ENCODE assay signal across 18 mouse cellular contexts in the genomic region with DNA sequence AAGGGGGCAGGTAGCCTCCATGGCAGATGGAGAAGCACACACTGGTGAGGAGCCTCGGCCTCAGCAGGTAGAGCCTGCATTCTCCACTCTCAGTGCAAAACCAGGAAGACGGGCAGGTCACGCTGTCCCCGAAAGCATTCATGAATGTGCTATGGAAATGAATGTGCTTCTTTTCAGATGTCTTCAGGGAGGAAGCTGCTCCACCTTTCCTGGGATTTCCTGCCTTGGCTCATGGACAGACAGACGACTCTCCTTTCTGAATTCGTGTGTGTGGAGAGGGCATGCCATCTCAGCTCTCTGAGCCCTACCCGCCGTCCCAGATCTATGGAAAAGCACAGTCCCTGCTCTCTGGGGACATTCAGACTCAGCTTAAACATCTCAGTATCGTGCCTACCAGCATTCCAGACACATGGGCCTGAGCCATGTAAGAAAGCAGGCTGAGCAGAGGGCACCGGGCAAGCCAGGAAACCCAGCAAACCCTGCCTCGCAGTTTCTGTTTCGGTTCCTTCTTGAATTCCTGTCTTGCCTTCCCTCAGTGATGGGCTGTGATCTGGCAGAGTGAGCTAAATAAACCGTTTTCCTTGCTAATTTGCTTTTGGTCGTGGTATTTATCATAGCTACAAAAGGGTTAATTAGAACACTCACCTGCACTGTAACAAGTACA.
DNase-seq lines count a peak whose midpoint lies in the region; ATAC-seq lines count a peak whose summit lies in the region.
"Had no signal": no experiment of that assay in that cellular context is flagged by ENCODE, and none has a peak within 500 bp of the region (broad histone marks: within the 10 kb centered on the region; RNA-seq: fewer than 3 reads in every experiment).

No protein-coding gene starts in this region.

- H3K27me3 ChIP-seq in heart, embryonic 11.5 days (ENCODE audit: control insufficient read depth, insufficient read depth, low read length): no peaks in the 10 kb centered on the region
- H3K27me3 ChIP-seq: embryonic facial prominence, embryonic 15.5 days; heart, embryonic 13.5 days; hindbrain, embryonic 15.5 days; midbrain, embryonic 15.5 days had no signal

- H3K4me2 ChIP-seq in heart, embryonic 11.5 days: no peak overlapping the region
- H3K4me2 ChIP-seq: embryonic facial prominence, embryonic 15.5 days; heart, embryonic 13.5 days; hindbrain, embryonic 15.5 days; limb, embryonic 12.5 days; midbrain, embryonic 15.5 days had no signal

- no peak overlapping the region for H3K27ac ChIP-seq in heart, embryonic 11.5 days (ENCODE audit: low read depth, low read length)
- H3K27ac ChIP-seq: embryonic facial prominence, embryonic 15.5 days; heart, embryonic 13.5 days; hindbrain, embryonic 15.5 days; limb, embryonic 12.5 days; liver, embryonic 14.5 days; midbrain, embryonic 15.5 days had no signal

- WGBS in heart, embryonic 11.5 days (ENCODE audit: insufficient replicate concordance): 77% methylated on average over 14 of the region's 14 CpGs

- no peak overlapping the region for H3K9ac ChIP-seq in heart, embryonic 11.5 days (ENCODE audit: low read depth, low read length)
- H3K9ac ChIP-seq: embryonic facial prominence, embryonic 15.5 days; heart, embryonic 13.5 days; hindbrain, embryonic 15.5 days; limb, embryonic 12.5 days; liver, embryonic 14.5 days; midbrain, embryonic 15.5 days had no signal

- no peaks in the 10 kb centered on the region for H3K36me3 ChIP-seq in heart, embryonic 11.5 days (ENCODE audit: control insufficient read depth, insufficient read depth, low read length)
- H3K36me3 ChIP-seq: embryonic facial prominence, embryonic 15.5 days; heart, embryonic 13.5 days; hindbrain, embryonic 15.5 days; limb, embryonic 12.5 days; midbrain, embryonic 15.5 days had no signal

- DNase-seq in adrenal gland, adult 2 months: peak; percentile 19
- no peak for DNase-seq in adrenal gland, postnatal 14 days
- peak; percentile 5 to 10 for DNase-seq in heart, postnatal 36 days
- peak; percentile 42 to 69 for DNase-seq in kidney, postnatal 36 days
- no peak for DNase-seq in layer of hippocampus, adult 18-20 months (ENCODE audit: low spot score in 2 of 2)
- no peak for DNase-seq in cerebellum, postnatal 4 days (ENCODE audit: low spot score in 2 of 2)
- DNase-seq: cerebellum, adult 11-12 months had no signal

- intact Hi-C loops in heart, postnatal 36 days (cut with DNase I): no loop called here

- H3K4me3 ChIP-seq in heart, embryonic 11.5 days (ENCODE audit: low read depth, low read length): no peak overlapping the region
- H3K4me3 ChIP-seq: embryonic facial prominence, embryonic 15.5 days; heart, embryonic 13.5 days; hindbrain, embryonic 15.5 days; limb, embryonic 12.5 days; midbrain, embryonic 15.5 days had no signal

- H3K9me3 ChIP-seq in heart, embryonic 11.5 days (replicated peaks; ENCODE audit: control insufficient read depth, low read length): no peaks in the 10 kb centered on the region
- H3K9me3 ChIP-seq: embryonic facial prominence, embryonic 15.5 days; heart, embryonic 13.5 days; hindbrain, embryonic 15.5 days; limb, embryonic 12.5 days; midbrain, embryonic 15.5 days had no signal

- no peaks in the 10 kb centered on the region for H3K4me1 ChIP-seq in heart, embryonic 11.5 days (ENCODE audit: control insufficient read depth, insufficient read depth, low read length)
- H3K4me1 ChIP-seq: heart, embryonic 13.5 days; hindbrain, embryonic 15.5 days had no signal

- no peak for ATAC-seq in heart, embryonic 11.5 days (replicated peaks; ENCODE audit: insufficient number of reproducible peaks, low FRiP score, low TSS enrichment)
- peak; percentile 68 to 81 for ATAC-seq in hematopoietic stem cell, adult 5-6 weeks (replicated peaks in 1 of 2; ENCODE audit: insufficient read depth in 1 of 2, low FRiP score in 2 of 2, low TSS enrichment in 1 of 2, low read depth in 1 of 2, poor library complexity in 2 of 2, severe bottlenecking in 2 of 2)
- ATAC-seq: activated CD4-positive, CD25-positive, alpha-beta regulatory T cell, adult 4 months; forebrain, embryonic 14.5 days; intestine, postnatal 0 days; midbrain, embryonic 15.5 days had no signal

Comparison
In these comparisons a context has a peak if more than half of its experiments do, and no peak if none do; other contexts are left out.
1. DNase-seq: peak in adrenal gland, adult 2 months (single experiment), heart, postnatal 36 days (2 of 2) and kidney, postnatal 36 days (2 of 2); none in adrenal gland, postnatal 14 days (single experiment), layer of hippocampus, adult 18-20 months (0 of 2) and cerebellum, postnatal 4 days (0 of 2).